Mouse (Mus musculus): ENCODE measurements at regions not wholly inside any gene's neighbourhood (a gene's known extent, or its start where the extent isn't known, plus 50 kb on each side); places are given as distances from the start of the nearest gene placed in this dataset.

DNA sequence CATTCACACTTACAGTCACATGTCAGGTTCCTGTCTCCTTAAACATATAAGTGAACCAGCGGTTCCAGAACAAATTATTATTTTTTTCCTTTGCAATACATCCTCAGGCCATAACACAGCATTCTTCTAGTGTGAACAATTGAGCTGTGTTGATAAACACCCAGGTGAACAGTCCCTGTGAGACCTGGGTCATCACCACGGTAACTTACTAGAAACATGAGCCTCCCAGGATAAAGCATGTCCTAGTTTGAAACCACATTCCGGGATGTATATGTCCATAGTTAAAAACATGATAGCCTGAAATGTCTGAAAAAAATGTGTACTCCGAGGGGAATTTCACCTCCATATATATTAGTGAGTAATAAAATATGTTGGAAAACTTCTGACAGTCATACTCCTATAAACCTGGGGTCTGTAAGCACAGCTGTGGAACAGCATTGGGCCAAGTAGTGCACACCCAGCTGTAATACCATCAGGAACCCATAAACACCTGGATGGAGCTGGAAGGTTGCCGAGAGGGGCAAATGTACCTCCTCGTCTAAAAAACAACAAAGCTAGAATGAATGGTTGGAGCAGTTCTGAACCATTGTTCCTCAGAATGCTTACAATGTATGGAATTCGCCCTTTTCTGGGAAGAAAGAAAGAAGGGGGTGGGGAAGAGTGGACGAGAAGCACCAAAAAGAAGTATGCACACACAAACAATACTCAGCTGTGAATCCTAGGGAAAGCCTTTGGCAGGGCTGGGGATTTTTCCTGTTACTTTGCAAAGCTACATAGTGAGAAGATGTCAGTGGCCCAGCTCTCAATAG lies 232.9 kb downstream of the Irs2 start:
- 67% methylated on average over 8 of the region's 8 CpGs for WGBS
- no peaks in the 10 kb centered on the region for H3K9me3 ChIP-seq (ENCODE audit: low read length)
- ATAC-seq, result no peak
- no peak for DNase-seq
- H3K4me1 ChIP-seq (ENCODE audit: insufficient read depth), result no peaks in the 10 kb centered on the region
- H3K27me3 ChIP-seq (ENCODE audit: insufficient read depth, low read length), result no peaks in the 10 kb centered on the region
- H3K4me3 ChIP-seq (ENCODE audit: low read depth, low read length), result no peak overlapping the region
- H3K4me2 ChIP-seq (ENCODE audit: low read depth), result no peak overlapping the region
- no peaks in the 10 kb centered on the region for H3K36me3 ChIP-seq (ENCODE audit: insufficient read depth)
- no peak overlapping the region for H3K27ac ChIP-seq (ENCODE audit: low read depth, low read length)
- TF ChIP-seq CTCF (IDR thresholded peaks at IDR 0.05; ENCODE audit: low read depth), result no peak
- no peak overlapping the region for H3K9ac ChIP-seq

DNA sequence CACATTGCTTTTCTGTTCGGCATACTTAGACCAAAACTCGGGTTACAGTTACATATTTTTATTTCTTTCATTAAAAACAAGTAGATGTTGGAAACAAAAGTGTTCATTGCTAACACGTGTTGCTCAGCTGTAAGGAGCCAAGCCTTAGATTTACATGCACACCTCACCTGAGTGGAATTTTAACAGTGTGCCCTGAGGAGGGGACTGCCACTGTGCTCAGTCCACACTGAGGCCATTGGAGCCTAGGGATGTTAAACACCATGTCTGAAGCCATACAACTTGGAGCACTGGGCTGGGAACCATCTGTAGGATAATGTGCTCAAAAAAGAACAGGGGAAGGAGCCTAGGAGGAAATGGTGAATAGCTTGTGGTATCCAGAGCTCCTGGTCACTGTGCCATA lies 233.5 kb downstream of the Irs2 start:
- DNase-seq (no peak), ATAC-seq (no peak)
- Histone ChIP-seq H3K9ac (no peak overlapping the region), H3K4me2 (ENCODE audit: low read depth) (no peak overlapping the region), H3K4me1 (ENCODE audit: insufficient read depth) (no peaks in the 10 kb centered on the region), H3K36me3 (ENCODE audit: insufficient read depth) (no peaks in the 10 kb centered on the region), H3K9me3 (ENCODE audit: low read length) (no peaks in the 10 kb centered on the region), H3K4me3 (ENCODE audit: low read depth, low read length) (no peak overlapping the region), H3K27ac (ENCODE audit: low read depth, low read length) (no peak overlapping the region), H3K27me3 (ENCODE audit: insufficient read depth, low read length) (no peaks in the 10 kb centered on the region)
- WGBS, result 93% methylated on average over 3 of the region's 3 CpGs
- TF ChIP-seq CTCF (IDR thresholded peaks at IDR 0.05; ENCODE audit: low read depth), result no peak

DNA sequence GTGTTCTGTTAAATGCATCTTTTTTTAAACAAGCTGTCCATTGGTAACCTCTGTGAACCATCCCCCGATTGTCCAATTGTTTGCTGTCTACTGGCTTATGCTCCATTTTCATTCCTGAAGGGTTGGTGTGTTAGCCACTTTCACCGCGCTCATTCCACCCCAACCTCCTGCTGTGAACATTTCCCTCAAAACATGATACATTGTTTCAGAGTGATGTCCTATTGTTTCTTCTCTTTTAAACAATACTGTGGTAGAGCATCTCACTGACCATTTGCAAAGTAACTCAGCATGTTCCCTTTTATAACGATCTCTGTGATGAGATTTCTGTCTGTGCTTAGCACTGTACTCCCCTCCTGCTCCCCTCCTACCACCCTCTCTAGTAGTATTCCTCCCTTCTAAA lies 240.1 kb downstream of the Irs2 start:
- 65% methylated on average over 4 of the region's 4 CpGs for WGBS
- H3K4me1 ChIP-seq (ENCODE audit: insufficient read depth), result no peaks in the 10 kb centered on the region
- no peak overlapping the region for H3K9ac ChIP-seq
- H3K4me3 ChIP-seq (ENCODE audit: low read depth, low read length), result no peak overlapping the region
- H3K27me3 ChIP-seq (ENCODE audit: insufficient read depth, low read length), result no peaks in the 10 kb centered on the region
- H3K4me2 ChIP-seq (ENCODE audit: low read depth), result no peak overlapping the region
- TF ChIP-seq CTCF (IDR thresholded peaks at IDR 0.05; ENCODE audit: low read depth), result no peak
- no peak overlapping the region for H3K27ac ChIP-seq (ENCODE audit: low read depth, low read length)
- no peaks in the 10 kb centered on the region for H3K36me3 ChIP-seq (ENCODE audit: insufficient read depth)
- H3K9me3 ChIP-seq (ENCODE audit: low read length), result no peaks in the 10 kb centered on the region
- DNase-seq, result no peak
- ATAC-seq, result no peak

DNA sequence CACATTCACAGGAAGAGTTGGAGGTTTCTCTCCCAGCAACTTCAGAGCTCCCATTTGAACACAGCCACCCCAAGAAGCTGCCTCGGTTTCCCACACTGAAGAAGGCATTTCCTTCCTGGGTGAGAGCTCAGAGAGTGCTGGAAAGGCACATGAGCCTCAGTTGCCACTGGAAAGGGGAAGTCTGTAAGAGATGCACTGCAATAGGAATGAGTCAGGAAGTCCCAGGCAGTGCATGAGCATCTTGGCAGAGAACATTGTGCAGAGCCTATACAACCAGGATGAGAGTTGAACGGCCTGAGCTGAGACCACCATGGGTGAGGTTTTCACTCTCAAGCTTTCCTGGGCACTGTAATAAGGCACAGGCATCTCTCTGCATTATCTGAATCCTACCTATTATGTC lies 244.4 kb downstream of the Irs2 start:
- Histone ChIP-seq H3K27ac (ENCODE audit: low read depth, low read length) (no peak overlapping the region), H3K36me3 (ENCODE audit: insufficient read depth) (no peaks in the 10 kb centered on the region), H3K4me2 (ENCODE audit: low read depth) (no peak overlapping the region), H3K4me3 (ENCODE audit: low read depth, low read length) (no peak overlapping the region), H3K9me3 (ENCODE audit: low read length) (no peaks in the 10 kb centered on the region), H3K9ac (no peak overlapping the region), H3K4me1 (ENCODE audit: insufficient read depth) (peaks cover 9% of the 10 kb centered on the region), H3K27me3 (ENCODE audit: insufficient read depth, low read length) (no peaks in the 10 kb centered on the region)
- ATAC-seq (no peak), DNase-seq (no peak)
- 88% methylated on average over 2 of the region's 2 CpGs for WGBS
- TF ChIP-seq CTCF (IDR thresholded peaks at IDR 0.05; ENCODE audit: low read depth), result no peak

DNA sequence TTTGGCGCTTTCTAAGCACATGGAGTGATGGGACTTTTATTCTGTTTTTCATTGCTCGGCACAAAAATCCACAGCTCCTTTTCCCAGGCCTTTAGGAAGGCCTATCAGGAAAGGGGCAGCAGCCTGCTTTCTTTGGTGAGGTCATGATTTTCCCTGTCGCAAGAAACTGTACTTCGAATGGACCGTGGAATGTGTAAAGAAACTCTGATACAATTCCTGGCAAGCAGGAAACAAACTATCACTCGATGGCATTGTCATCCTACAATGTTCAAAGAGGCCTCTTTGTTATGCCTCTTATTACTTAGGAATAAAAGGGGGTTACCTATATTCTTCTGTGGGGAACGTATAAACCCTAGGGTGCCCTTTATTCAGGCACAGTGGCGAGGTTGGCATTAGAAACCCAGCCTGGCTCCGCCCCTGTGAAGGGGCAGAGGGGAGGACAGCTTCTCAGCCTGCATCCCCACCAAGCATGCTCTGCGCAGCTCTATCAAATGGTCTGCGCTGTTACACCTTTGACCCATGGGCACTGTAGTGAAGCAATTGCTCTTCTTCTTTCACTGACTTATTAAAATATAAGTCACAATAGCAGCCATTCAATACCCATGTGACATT lies 246.5 kb downstream of the Irs2 start:
- Histone ChIP-seq H3K4me1 (ENCODE audit: insufficient read depth) (peaks cover 9% of the 10 kb centered on the region), H3K36me3 (ENCODE audit: insufficient read depth) (no peaks in the 10 kb centered on the region), H3K9ac (no peak overlapping the region), H3K27ac (ENCODE audit: low read depth, low read length) (peak overlapping the region; percentile 22; the same call in 1 of the 2 replicates), H3K4me2 (ENCODE audit: low read depth) (no peak overlapping the region), H3K27me3 (ENCODE audit: insufficient read depth, low read length) (no peaks in the 10 kb centered on the region), H3K4me3 (ENCODE audit: low read depth, low read length) (no peak overlapping the region), H3K9me3 (ENCODE audit: low read length) (no peaks in the 10 kb centered on the region)
- DNase-seq (peak; percentile 49), ATAC-seq (peak; percentile 14; the same call in 1 of the 2 replicates)
- TF ChIP-seq CTCF (IDR thresholded peaks at IDR 0.05; ENCODE audit: low read depth), result no peak
- 16% methylated on average over 11 of the region's 11 CpGs for WGBS

DNA sequence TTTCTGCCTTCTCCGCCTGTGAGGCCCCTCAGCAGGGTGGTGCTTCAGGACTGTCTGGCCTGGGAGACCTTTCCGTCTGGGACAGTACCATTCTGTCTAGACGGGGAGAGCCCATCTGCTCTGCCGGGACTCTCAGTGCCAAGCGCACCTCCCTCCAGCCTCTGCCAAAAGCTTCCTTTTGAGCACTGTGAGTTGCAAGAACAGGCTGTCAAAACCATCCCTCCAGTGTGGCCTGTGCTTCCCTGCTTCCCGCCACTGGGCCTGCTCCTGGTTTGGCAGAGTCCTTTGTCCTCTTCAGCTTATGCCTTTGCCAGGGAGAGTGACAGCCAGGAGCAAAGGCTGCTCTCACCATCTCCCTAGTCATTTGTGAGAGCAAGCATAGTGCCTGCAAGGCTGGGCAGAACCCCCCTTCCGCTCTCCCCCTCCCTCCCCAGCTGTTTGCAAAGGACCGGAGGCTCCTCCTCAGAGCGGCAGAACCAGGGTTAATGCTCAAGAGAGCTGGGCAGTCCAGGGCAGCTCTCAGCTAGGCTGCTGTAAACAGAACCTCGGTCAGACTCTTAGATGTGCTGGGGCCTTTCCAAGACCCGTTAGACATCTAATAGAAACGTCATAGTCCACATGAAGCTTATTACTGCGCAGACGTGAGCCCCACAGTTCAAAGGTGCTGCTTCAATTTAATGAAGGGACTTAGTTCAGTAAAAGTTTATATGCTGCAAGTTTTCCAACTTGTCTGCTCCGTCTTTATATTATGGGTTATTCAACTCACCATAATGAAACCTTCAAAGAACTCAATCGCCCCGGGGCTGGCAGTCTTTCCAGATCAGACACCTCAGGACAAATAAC lies 247.2 kb downstream of the Irs2 start:
- TF ChIP-seq CTCF (IDR thresholded peaks at IDR 0.05; ENCODE audit: low read depth), result no peak
- no peak overlapping the region for H3K9ac ChIP-seq
- peak; percentile 90 for ATAC-seq

More for the DNA sequence above, 247.2 kb downstream of the Irs2 start:
- Histone ChIP-seq H3K27ac (ENCODE audit: low read depth, low read length) (peak overlapping the region; percentile 73), H3K4me3 (ENCODE audit: low read depth, low read length) (no peak overlapping the region), H3K9me3 (ENCODE audit: low read length) (no peaks in the 10 kb centered on the region), H3K36me3 (ENCODE audit: insufficient read depth) (no peaks in the 10 kb centered on the region), H3K27me3 (ENCODE audit: insufficient read depth, low read length) (no peaks in the 10 kb centered on the region), H3K4me1 (ENCODE audit: insufficient read depth) (peaks cover 9% of the 10 kb centered on the region), H3K4me2 (ENCODE audit: low read depth) (no peak overlapping the region)
- WGBS, result 9% methylated on average over 17 of the region's 17 CpGs
- peak; percentile 76 for DNase-seq

Data from forebrain, postnatal 0 days (tissue).